Mouse (Mus musculus): Measurements from ENCODE around the gene Il27. TPM values are rescaled to one million over a fixed set of nuclear protein-coding genes. Genes with fewer than 3 reads are reported as not detected.
A peak's percentile ranks its signal among the peaks of the same experiment; 100 is the strongest.

Il27 gene
- total and polyA plus RNA-seq, 3 experiments, result not detected

DNA sequence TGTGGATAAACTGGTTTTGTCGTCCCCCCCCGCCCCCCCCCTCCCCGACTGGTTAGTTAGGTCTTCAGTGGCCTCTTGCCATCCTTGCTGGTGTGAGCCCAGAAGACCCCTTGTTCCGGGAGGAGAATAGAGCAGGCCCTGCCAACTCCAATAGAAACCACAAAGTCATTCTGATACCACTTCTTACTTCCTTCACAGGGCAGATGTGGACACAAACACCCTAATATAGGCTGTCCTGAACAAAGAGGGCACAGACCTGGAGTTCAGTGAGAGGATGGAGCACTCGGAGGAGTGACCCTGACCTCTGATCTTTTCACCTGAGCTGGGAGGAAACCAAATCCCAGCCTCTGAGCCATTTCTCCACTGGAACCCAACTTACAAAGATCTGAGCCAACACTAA is 7.2 kb upstream of the Il27 start:
- Histone ChIP-seq H3K27me3 (ENCODE audit: control insufficient read depth, insufficient read depth, low read length) (no peaks in the 10 kb centered on the region), H3K4me3 (no peak overlapping the region), H3K79me2 (replicated peaks; ENCODE audit: control insufficient read depth, insufficient read depth, low read length) (no peaks in the 10 kb centered on the region), H3K36me3 (ENCODE audit: control insufficient read depth, insufficient read depth, low read length) (no peaks in the 10 kb centered on the region), H3K9ac (ENCODE audit: low read depth, low read length) (no peak overlapping the region), H3K4me1 (ENCODE audit: control insufficient read depth, insufficient read depth, low read length) (no peaks in the 10 kb centered on the region), H3K27ac (no peak overlapping the region)
- DNase-seq, result no peak
- intact Hi-C loops (cut with DNase I), result no loop called here
- TF ChIP-seq POLR2A (IDR thresholded peaks at IDR 0.05; ENCODE audit: insufficient read depth, low read depth, low read length) (no peak), EP300 (IDR thresholded peaks at IDR 0.05; ENCODE audit: insufficient read depth, low read depth, low read length) (no peak)
- WGBS, result 34% methylated on average over 5 of the region's 5 CpGs

- no peak overlapping the region for H3K4me3 ChIP-seq
- intact Hi-C loops (cut with DNase I), result no loop called here
- no peak for DNase-seq
- H3K79me2 ChIP-seq (replicated peaks; ENCODE audit: control insufficient read depth, insufficient read depth, low read length), result no peaks in the 10 kb centered on the region
- no peaks in the 10 kb centered on the region for H3K4me1 ChIP-seq (ENCODE audit: control insufficient read depth, insufficient read depth, low read length)
- no peak overlapping the region; the same call in 1 of the 2 replicates for H3K9ac ChIP-seq (ENCODE audit: low read depth, low read length)
- no peaks in the 10 kb centered on the region for H3K27me3 ChIP-seq (ENCODE audit: control insufficient read depth, insufficient read depth, low read length)
- no peaks in the 10 kb centered on the region for H3K36me3 ChIP-seq (ENCODE audit: control insufficient read depth, insufficient read depth, low read length)
- H3K27ac ChIP-seq, result no peak overlapping the region
- TF ChIP-seq EP300 (IDR thresholded peaks at IDR 0.05; ENCODE audit: insufficient read depth, low read depth, low read length), result no peak
- no peak for TF ChIP-seq POLR2A (IDR thresholded peaks at IDR 0.05; ENCODE audit: insufficient read depth, low read depth, low read length)
- no peak for TF ChIP-seq CTCF (IDR thresholded peaks at IDR 0.05)
- WGBS, result 61% methylated on average over 6 of the region's 6 CpGs
Observed at GRCm38 (mm10) chr7:126598919-126599318, 4.2 kb upstream of the Il27 start.

DNA sequence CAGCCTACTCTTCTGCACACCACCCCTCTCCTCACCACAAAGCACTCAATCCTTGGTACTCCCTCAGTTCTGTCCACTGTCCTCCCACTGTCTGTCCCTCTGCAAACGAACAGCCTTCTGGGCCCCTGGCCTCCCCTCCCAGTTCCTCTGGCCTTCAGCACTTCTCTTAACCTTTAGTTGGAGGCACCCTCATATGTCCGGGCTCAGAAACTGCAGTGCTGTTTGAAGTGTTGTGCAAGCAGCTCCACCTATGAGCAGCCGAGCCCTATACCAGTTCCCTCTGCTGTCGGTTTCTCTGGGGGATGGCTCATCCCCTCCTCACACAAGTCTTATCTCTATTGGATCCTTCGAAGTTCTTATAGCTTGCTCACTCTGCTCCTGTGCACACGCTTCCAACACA is 1.7 kb upstream of the Il27 start:
- intact Hi-C loops (cut with DNase I), result no loop called here
- Histone ChIP-seq H3K79me2 (replicated peaks; ENCODE audit: control insufficient read depth, insufficient read depth, low read length) (no peaks in the 10 kb centered on the region), H3K27me3 (ENCODE audit: control insufficient read depth, insufficient read depth, low read length) (no peaks in the 10 kb centered on the region), H3K4me3 (no peak overlapping the region), H3K9ac (ENCODE audit: low read depth, low read length) (no peak overlapping the region), H3K4me1 (ENCODE audit: control insufficient read depth, insufficient read depth, low read length) (no peaks in the 10 kb centered on the region), H3K27ac (no peak overlapping the region), H3K36me3 (ENCODE audit: control insufficient read depth, insufficient read depth, low read length) (no peaks in the 10 kb centered on the region)
- 57% methylated on average over 6 of the region's 6 CpGs for WGBS
- TF ChIP-seq CTCF (IDR thresholded peaks at IDR 0.05) (no peak), POLR2A (IDR thresholded peaks at IDR 0.05; ENCODE audit: insufficient read depth, low read depth, low read length) (no peak), EP300 (IDR thresholded peaks at IDR 0.05; ENCODE audit: insufficient read depth, low read depth, low read length) (no peak)
- DNase-seq, result no peak

DNA sequence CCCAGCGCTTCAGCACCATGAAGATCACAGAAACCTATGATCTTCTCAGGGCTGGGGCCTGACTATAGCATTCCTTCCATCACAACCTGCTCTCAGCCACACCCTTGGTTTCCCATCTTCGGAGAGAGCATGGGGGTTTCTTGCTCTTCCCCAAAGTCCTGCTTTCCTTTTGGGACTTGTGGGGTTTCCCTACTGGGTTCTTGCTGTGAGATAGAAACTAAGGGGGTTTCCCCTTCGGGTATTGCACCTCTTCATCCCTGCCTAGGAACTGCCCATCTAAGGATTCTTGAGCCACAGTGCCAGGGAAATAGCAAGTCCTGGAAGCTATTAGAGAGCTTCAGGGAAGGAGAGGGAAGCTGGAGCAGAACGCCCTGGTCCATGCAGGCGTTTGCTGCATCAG is 1.1 kb upstream of the Il27 start:
- WGBS, result 78% methylated on average over 5 of the region's 5 CpGs
- intact Hi-C loops (cut with DNase I), result no loop called here

GRCm38 (mm10) chr7:126587779-126588178 is 7.0 kb downstream of the Il27 start:
- Histone ChIP-seq H3K9ac (ENCODE audit: low read depth, low read length) (no peak overlapping the region), H3K36me3 (ENCODE audit: control insufficient read depth, insufficient read depth, low read length) (no peaks in the 10 kb centered on the region), H3K79me2 (replicated peaks; ENCODE audit: control insufficient read depth, insufficient read depth, low read length) (no peaks in the 10 kb centered on the region), H3K27me3 (ENCODE audit: control insufficient read depth, insufficient read depth, low read length) (no peaks in the 10 kb centered on the region), H3K4me3 (no peak overlapping the region), H3K27ac (no peak overlapping the region), H3K4me1 (ENCODE audit: control insufficient read depth, insufficient read depth, low read length) (no peaks in the 10 kb centered on the region)
- intact Hi-C loops (cut with DNase I), result loop anchor here (10.0 kb wide), 1 partner anchor 617 kb away; the partner anchor contains the start of genes Mylpf and Tbc1d10b
- DNase-seq, result peak; percentile 31 to 47
- 19% methylated on average over 16 of the region's 16 CpGs for WGBS
- TF ChIP-seq EP300 (IDR thresholded peaks at IDR 0.05; ENCODE audit: insufficient read depth, low read depth, low read length) (no peak), CTCF (IDR thresholded peaks at IDR 0.05) (peak; percentile 48)

More for the DNA sequence above, 1.1 kb upstream of the Il27 start:
- Histone ChIP-seq H3K79me2 (replicated peaks; ENCODE audit: control insufficient read depth, insufficient read depth, low read length) (no peaks in the 10 kb centered on the region), H3K4me3 (no peak overlapping the region), H3K27me3 (ENCODE audit: control insufficient read depth, insufficient read depth, low read length) (no peaks in the 10 kb centered on the region), H3K27ac (no peak overlapping the region), H3K9ac (ENCODE audit: low read depth, low read length) (no peak overlapping the region), H3K4me1 (ENCODE audit: control insufficient read depth, insufficient read depth, low read length) (no peaks in the 10 kb centered on the region), H3K36me3 (ENCODE audit: control insufficient read depth, insufficient read depth, low read length) (no peaks in the 10 kb centered on the region)
- no peak for DNase-seq
- no peak for TF ChIP-seq POLR2A (IDR thresholded peaks at IDR 0.05; ENCODE audit: insufficient read depth, low read depth, low read length)
- no peak for TF ChIP-seq CTCF (IDR thresholded peaks at IDR 0.05)
- TF ChIP-seq EP300 (IDR thresholded peaks at IDR 0.05; ENCODE audit: insufficient read depth, low read depth, low read length), result no peak

- no peak overlapping the region for H3K4me3 ChIP-seq
- intact Hi-C loops (cut with DNase I), result loop anchor here (10.0 kb wide), 1 partner anchor 618 kb away; the partner anchor contains the start of genes Mylpf and Tbc1d10b
Observed at GRCm38 (mm10) chr7:126586839-126587238, 7.9 kb downstream of the Il27 start.

More at GRCm38 (mm10) chr7:126586839-126587238, 7.9 kb downstream of the Il27 start:
- H3K79me2 ChIP-seq (replicated peaks; ENCODE audit: control insufficient read depth, insufficient read depth, low read length), result no peaks in the 10 kb centered on the region
- 23% methylated on average over 8 of the region's 8 CpGs for WGBS
- H3K36me3 ChIP-seq (ENCODE audit: control insufficient read depth, insufficient read depth, low read length), result no peaks in the 10 kb centered on the region
- no peak overlapping the region for H3K9ac ChIP-seq (ENCODE audit: low read depth, low read length)
- TF ChIP-seq CTCF (IDR thresholded peaks at IDR 0.05), result no peak
- TF ChIP-seq POLR2A (IDR thresholded peaks at IDR 0.05; ENCODE audit: insufficient read depth, low read depth, low read length), result no peak
- no peak for TF ChIP-seq EP300 (IDR thresholded peaks at IDR 0.05; ENCODE audit: insufficient read depth, low read depth, low read length)
- no peaks in the 10 kb centered on the region for H3K4me1 ChIP-seq (ENCODE audit: control insufficient read depth, insufficient read depth, low read length)
- H3K27me3 ChIP-seq (ENCODE audit: control insufficient read depth, insufficient read depth, low read length), result no peaks in the 10 kb centered on the region
- peak; percentile 45 to 59 for DNase-seq
- H3K27ac ChIP-seq, result no peak overlapping the region

Data from heart, adult 2 months (tissue).